8 mouse cellular contexts compared by ENCODE assay signal in genomic region chr8:47135586-47135985, GRCm38 (mm10).
DNase-seq lines count a peak whose midpoint lies in the region; ATAC-seq lines count a peak whose summit lies in the region.

No protein-coding gene starts in this region.

- no peaks in the 10 kb centered on the region for H3K27me3 ChIP-seq in heart, embryonic 11.5 days (ENCODE audit: control insufficient read depth, insufficient read depth, low read length)
- no peaks in the 10 kb centered on the region for H3K27me3 ChIP-seq in forebrain, embryonic 13.5 days

- intact Hi-C loops in heart, postnatal 36 days (cut with DNase I) = no loop called here

- H3K36me3 ChIP-seq in heart, embryonic 11.5 days (ENCODE audit: control insufficient read depth, insufficient read depth, low read length) = no peaks in the 10 kb centered on the region
- no peaks in the 10 kb centered on the region for H3K36me3 ChIP-seq in forebrain, embryonic 13.5 days (ENCODE audit: poor library complexity, severe bottlenecking)

- no peak for ATAC-seq in heart, embryonic 11.5 days (replicated peaks; ENCODE audit: insufficient number of reproducible peaks, low FRiP score, low TSS enrichment)
- no peak for ATAC-seq in forebrain, embryonic 13.5 days
- ATAC-seq in activated CD4-positive, CD25-positive, alpha-beta regulatory T cell, adult 4 months = no peak

- peaks cover 2% of the 10 kb centered on the region for H3K4me1 ChIP-seq in heart, embryonic 11.5 days (ENCODE audit: control insufficient read depth, insufficient read depth, low read length)
- no peaks in the 10 kb centered on the region; the same call in 1 of the 2 replicates for H3K4me1 ChIP-seq in forebrain, embryonic 13.5 days

- peak overlapping the region; percentile 61 for H3K4me2 ChIP-seq in heart, embryonic 11.5 days
- H3K4me2 ChIP-seq in forebrain, embryonic 13.5 days = peak overlapping the region; percentile 25

- DNase-seq in heart, postnatal 36 days = no peak
- peak; percentile 40 for DNase-seq in kidney, adult 9 months
- DNase-seq in lung, postnatal 36 days = peak; percentile 7
- no peak for DNase-seq in gastrocnemius, adult 18-20 months (ENCODE audit: low spot score)
- DNase-seq in right cerebral cortex, adult 2 months (ENCODE audit: low spot score in 2 of 2) = no peak

- WGBS in heart, embryonic 11.5 days (ENCODE audit: insufficient replicate concordance) = 6% methylated on average over 9 of the region's 9 CpGs
- WGBS in forebrain, embryonic 13.5 days = 20% methylated on average over 9 of the region's 9 CpGs

- H3K9me3 ChIP-seq in heart, embryonic 11.5 days (replicated peaks; ENCODE audit: control insufficient read depth, low read length) = no peaks in the 10 kb centered on the region
- H3K9me3 ChIP-seq in forebrain, embryonic 13.5 days (replicated peaks) = no peaks in the 10 kb centered on the region

- peak overlapping the region; percentile 29 for H3K4me3 ChIP-seq in heart, embryonic 11.5 days (ENCODE audit: low read depth, low read length)
- H3K4me3 ChIP-seq in forebrain, embryonic 13.5 days = no peak overlapping the region

- H3K9ac ChIP-seq in heart, embryonic 11.5 days (ENCODE audit: low read depth, low read length) = no peak overlapping the region
- no peak overlapping the region for H3K9ac ChIP-seq in forebrain, embryonic 13.5 days

- H3K27ac ChIP-seq in heart, embryonic 11.5 days (ENCODE audit: low read depth, low read length) = no peak overlapping the region
- no peak overlapping the region for H3K27ac ChIP-seq in forebrain, embryonic 13.5 days

Comparison
In these comparisons a context has a peak if more than half of its experiments do, and no peak if none do; other contexts are left out.
1. DNase-seq: peak in kidney, adult 9 months (single experiment) and lung, postnatal 36 days (single experiment); none in heart, postnatal 36 days (0 of 2), gastrocnemius, adult 18-20 months (single experiment) and right cerebral cortex, adult 2 months (0 of 2).